Mouse (Mus musculus) spleen, adult 12 weeks (tissue): Measurements from ENCODE around the gene Nrxn1.
"Not testable (repeated sequence)": the region's sequence is repeated elsewhere in the genome, so short reads cannot be mapped to it uniquely, and the experiment has no call there.

Experiments used
- DNase-seq: peaks from one replicate; pipeline ENCODE4 v3.0.0; 2022; ENCODE audit warnings: low spot score

The Nrxn1 gene

DNA sequence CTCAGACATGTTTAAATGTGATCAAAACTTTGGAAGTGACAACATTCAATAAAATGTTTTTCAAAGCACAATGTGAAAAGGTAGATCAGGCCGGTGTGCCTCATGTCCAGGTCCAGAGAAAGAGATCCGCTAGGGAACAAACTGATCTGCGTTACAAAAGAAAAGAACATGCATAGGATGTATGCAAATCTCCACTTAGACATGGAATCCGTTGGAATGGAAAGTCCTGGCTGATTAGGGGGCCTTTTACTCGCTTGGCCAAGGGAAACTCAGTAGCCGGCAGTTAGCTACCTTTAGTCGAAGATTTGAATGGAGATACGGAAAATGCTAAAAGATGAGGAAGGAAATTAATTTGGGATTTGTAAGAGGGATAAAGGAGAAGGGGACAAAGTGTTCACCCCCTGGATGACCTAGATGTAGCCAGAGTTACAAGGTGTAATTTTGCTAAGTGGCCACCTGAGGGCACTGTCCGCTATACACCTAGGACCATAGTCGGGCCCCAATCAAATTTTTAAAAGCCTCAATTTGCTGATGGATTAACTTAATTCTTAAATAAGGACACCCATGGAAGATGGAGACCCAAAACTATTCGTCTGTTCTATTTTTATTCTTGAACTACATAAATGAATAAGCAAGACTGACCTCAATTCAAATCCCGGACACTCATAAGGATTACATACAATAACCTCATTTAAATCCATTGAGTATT is 508.9 kb downstream of the Nrxn1 start:
- no peak for DNase-seq

DNA sequence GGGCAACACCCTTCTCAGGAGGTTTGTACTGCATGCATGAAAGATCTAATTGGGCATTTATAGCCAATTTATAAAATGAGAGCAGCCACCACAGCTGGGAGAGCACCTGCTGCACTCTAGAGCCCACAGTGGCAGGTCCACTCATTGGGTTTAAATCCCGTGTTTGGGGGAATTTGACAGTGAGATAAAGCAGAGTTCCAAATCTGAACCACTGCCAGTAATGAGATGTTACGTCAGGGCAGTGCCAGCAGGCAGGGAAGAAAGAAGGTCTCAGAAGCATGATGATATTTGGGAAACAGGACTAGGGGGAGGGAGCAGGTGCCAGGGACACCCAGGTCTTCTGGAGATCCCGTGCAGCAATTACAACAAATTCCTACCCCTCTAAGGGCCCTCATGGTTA is 509.7 kb downstream of the Nrxn1 start:
- DNase-seq: no peak

DNA sequence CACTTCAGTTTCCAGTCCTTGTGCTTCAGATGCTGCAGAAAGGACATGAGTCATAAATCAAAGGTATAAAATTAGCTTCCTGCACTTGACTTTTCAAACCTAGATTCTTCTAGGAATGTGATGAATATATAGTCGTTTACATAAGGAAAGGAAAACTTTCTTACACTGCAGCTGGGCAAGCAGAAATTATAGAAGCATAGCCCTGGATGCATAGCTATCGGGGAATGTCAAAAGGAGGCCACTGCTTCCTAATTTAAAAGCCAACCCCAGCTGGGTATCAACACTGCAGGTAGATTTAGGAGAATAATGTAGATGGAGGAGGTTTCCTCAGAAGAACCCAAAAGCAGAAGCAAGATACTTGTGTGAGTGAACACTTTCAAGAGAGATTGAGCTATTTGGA is 523.0 kb downstream of the Nrxn1 start:
- no peak for DNase-seq

DNA sequence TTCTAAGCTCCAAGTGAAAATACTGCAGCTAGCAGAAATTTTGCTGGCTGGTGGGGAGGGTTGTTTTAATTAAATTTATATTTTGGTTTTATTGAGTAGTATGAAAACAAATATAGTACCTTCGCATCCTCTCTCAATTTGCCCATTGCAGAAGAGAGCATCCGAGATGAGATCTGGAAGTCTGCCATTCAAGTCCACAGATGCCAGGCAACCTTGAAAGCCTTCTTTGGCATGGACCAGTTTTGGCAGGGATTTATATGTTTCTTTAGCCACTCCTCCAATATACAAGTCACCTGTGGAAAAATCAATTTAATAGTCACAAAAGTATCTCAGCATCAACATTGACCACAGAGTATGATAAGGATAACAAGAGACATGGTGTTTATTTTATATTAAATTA is 527.7 kb downstream of the Nrxn1 start:
- no peak for DNase-seq

DNA sequence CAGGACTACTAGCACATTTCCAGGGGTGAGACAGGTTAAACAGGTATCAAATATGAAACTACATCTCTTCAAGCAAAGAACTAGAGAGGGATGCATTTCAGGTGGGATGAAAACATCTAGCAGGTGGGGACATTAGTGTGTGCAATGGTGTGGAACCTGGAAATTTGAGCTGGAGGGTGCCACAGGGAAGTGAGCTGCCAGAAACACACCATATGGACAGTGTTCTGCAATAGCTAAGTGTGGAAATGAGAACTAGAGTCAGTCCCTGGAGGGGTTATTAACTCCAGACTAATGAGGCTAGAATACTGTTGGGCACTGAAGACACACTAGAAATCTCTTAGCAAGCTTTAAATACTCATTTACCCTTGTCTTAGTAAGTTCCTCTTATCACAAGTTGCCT is 536.5 kb downstream of the Nrxn1 start:
- no peak for DNase-seq

DNA sequence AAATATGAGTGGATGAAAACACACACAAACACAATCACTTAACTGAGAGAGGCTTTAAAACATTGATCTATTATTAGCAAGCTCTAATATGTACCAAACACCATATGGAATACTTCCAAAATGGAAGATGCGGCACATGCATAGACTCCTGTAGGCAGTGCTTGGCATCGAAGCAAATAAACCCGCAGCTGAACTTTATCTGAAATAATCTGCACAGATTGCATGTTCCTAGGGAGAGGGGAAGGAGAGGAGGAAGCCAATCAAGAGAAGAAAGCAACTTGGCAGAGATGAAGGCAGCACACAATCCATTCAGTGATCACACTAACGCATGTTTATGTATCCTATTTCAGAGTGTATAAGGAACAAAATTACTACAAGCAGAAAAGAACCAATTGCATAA is 542.5 kb downstream of the Nrxn1 start:
- no peak for DNase-seq

DNA sequence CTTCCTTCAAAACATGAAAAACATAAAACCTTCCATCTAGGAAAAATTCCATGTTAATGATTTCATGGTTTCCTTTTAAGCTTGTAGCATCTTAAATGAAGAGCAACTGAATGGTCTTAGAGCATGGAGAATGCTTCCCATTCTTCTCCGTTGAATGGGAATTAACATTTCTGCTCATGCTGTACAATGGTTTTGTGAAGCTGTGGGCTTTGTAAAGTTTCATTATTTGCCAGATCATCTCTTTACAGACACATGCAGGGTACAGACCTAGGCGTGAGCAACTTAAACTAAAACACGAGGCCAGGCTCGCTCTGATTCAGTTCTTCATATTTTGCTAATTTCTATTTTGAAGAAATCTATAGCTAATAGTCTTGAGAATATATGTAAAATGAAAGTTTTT is 546.1 kb downstream of the Nrxn1 start:
- DNase-seq: no peak

DNA sequence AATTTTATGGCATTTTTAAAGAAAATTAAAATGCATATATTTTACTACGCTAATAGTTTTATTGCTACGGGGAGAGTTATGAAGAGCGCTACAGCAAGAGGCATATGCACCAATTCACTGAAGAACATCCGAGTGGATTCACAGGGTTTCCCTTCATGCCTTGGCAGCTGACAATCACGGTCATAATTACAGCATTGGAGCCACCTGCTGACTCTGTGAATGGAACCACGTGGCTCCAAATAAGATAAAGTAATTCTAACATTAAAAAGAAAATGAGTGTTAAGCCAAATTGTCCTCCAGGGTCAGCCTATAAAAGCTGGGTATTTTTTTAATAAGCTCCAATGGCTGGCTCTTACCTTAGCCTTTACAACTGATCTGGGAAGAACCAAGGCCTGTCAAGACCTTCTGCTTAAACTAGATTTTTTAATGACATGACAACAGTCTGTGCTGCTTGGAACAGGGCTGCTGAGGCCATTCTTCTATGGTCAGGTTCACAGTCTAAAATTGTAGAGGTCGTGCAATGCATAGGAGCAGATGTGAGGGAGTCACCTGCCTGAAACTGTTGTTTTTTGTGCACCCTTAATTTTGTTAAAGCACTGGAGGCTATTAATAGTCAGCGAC is 548.1 kb downstream of the Nrxn1 start:
- DNase-seq: no peak

DNA sequence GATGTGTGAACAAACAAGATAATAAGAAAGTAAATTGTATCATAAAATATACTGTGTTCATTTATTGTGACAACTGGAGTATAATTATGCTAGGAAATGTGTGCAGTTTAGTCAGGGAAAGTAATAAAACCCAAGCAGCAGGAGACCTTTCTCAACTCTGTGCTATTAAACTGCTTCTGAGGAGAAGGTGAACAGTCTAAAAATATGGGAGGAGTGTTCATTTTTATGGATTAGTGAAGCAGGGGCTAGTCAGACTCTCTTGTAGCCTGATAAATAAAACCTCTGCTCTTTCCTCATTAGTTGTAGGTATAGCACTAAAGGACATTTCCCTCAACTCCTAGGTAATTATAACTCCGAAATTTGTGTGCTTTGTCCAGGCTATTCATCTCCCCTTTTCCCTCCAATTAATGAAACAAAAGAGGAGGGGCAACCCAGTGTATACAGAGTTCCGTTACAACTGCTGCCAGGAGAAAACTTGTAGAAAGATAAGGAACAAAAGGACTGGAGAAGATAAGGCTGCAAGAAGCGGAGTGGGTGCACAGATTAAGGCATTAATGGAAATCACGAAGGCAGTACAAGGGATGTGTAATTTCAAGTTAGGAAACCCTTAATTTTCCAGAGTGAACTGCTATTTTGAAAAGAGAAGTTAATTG is 548.8 kb downstream of the Nrxn1 start:
- no peak for DNase-seq

DNA sequence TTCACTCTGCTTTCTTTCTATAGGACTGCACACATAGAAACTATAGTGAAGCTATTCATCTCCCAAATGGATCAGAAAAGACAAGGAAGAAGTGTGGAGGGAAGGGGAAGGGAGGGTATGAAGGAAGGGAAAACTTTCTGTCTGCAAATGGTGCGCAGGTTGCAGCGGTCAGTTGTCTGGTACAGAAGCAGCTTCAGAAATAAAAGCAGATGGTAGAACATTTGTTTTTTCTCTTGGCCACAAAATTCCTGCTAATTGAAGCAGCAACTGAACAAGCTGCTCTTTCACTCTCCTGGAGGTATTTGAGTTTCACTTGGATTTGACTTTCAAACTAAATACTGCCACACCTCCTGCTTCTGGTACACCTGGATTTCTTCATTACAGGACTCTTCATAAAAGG is 561.4 kb downstream of the Nrxn1 start:
- DNase-seq: no peak

DNA sequence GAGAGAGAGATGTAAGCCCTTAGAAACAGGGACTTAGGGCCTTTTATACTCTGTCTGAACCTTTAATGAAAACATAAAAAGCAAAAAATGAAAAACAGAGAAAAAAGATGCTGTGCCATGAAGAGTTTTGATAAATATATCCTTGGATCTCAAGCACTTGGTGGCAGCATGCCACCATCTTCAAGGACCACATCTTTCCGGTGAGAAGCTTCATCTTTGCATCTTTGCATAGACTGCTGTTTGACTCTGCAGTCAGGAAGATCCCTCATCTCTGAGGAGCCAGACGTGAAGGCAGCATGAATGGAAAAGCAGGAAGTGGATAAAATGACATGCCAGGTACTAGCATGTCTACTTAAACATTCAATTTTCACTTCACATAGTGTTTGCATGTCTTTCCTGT is 586.8 kb downstream of the Nrxn1 start:
- DNase-seq: no peak

DNA sequence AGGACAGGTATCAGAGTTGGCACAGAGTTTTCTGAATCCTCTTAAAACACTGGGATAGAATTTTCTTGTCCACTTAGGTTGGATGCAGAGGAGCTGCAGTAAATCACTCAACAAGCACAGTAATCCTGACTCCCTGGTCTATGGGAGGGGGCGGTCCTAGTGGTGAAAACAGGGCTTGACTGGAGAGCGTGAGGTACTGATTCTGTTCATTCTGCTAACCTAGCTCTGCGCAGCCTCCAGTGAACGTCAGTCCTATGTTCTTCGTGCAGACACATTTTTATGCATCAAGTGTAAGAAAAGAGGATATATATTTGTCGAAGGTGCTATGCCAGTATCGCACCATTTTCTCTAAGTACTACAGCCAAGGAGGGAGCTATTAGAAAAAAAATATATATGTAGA is 588.9 kb downstream of the Nrxn1 start:
- not testable (repeated sequence) for DNase-seq

DNA sequence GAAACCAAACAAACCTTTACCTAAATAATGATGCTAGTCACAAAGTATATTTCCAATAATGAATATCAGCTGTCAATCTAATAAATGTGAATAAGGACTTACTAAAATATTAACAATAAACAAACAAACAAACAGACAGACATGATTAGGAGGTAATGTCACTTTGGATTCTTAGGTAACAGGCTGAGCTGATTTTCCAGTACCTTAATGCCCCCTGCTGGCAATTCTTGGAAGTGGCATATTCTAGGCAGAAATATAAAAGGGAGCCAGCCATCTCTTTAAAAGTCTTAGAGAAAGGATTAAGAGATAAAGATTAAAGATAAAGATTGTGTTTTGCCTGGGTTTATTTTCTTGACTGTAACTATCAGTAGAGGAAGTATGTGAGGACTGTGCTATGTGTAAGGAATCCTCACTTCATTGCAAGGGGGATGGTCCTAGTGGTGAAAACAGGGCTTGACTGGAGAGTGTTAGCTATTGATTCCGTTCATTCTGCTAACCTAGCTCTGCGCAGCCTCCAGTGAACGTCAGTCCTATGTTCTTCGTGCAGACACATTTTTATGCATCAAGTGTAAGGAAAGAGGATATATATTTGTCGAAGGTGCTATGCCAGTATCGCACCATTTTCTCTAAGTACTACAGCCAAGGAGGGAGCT is 591.7 kb downstream of the Nrxn1 start:
- no peak for DNase-seq

DNA sequence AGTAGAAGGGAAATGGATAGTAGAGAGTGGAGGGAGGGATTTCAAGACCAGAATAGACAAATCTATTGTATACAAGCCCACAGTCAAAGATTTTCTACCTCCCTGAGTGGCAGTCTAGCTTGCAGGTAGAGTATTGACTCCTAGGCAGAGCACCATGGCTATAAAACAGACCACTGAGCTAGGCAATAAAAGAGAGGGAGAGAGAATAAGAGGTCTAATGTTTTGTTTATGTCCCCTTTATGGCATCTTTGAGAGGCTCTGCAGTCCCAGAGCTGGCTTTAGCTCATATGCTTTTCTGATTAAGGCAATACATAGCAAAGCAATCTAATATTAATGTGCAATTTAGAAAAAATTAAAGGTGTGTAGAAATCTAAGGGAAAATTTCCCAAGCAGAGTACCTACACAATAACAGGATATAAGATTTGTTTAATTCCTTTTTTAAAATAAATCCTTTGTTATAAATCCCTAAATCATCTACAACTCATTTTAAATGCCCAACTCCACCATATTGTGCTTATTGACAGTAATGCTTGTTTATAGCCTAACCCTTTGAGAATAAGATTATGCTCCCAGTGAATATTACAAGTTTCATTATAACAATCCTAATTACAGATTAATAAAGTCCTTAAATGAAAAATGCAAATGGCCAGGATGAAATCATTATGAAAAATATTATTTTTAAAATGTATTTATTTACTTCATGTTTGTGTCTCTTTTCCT is 613.2 kb downstream of the Nrxn1 start:
- DNase-seq: no peak

DNA sequence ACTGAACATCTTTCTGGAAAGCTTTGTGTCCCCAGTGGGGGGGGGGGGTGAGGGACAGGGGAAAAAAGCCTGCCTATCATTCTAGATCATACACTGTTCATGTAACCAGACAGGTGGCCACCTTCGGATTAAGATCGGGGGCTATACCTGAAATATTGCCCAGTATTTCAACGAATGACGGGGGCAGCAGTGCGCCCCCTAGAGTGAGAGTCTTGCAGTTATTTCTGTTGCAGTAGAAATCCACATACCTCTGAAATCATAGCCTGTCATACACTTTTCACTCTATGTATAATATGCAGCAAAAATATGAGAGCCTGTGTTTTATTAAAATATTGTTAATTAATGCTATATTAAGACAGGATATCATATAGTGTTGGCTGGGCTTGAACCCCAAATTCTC is 636.1 kb downstream of the Nrxn1 start:
- no peak for DNase-seq

DNA sequence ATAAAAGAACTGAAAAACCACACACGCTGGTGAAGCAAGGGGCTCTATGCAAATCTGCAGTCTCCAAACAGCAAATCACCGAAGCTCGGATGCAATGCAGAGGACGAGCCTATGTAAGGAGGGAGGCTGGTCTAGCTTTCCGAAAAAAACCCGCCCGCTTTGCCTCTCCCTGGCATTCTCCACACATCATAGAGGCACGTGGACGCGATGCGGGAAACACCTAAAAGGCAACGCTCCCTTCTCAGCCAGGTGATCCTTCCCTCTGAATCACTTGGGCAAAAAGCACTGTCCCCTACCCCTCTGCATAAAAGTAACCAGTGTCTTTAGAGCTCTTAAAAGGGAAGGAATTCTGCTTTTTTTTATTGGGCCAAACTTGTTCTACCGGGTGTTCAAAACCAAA is 637.0 kb downstream of the Nrxn1 start:
- DNase-seq: no peak

DNA sequence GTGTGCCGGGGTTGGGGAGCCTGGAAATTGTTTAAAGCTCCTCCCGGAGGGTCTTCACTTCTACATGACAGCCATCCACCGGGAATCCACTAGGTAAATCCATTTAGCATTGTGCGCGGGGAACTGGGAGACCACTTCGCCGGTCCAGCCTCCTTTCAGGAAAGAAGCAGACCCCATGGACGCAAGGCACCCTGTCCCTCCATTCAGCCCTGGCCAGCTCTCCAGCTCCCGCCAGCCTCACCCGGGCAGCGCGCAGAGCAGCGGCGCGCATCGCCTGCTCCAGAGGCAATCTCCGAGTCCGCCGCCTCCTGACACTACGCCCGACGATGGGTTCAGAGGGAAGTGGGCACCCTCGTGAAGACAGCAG is 637.5 kb downstream of the Nrxn1 start:
- DNase-seq: no peak

DNA sequence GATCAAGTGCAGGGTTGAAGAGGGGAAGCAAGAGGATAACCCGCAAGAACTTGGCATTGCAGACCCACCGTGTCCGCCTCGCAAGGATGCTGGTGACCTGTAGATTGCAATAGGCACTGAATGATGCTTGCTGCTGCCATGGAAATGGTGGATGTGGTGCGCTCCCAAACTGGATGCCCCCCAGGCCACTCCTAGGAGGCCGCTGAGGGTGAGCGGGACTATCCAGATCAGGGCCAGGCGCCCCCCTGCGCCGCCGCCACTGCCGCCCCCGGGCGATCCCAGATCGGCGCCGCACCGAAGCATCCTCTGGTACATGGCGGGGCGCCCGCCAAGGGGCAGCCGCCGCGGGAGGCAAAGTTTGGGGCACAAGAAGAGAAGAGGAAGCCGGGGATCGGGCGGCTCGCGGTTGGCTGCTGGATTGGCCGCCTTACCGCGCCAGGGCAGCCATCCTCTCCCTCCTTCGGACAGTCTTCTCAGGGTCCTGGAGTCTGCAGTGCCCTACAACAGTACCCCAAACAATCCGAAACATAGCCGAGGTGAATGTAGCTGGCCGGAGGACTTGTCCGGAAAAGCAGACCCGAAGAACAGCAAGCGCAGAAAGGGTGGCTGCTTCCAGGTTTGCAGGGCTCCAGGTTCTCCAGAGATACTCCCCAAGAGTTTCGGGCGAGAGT is 638.0 kb downstream of the Nrxn1 start:
- no peak for DNase-seq

DNA sequence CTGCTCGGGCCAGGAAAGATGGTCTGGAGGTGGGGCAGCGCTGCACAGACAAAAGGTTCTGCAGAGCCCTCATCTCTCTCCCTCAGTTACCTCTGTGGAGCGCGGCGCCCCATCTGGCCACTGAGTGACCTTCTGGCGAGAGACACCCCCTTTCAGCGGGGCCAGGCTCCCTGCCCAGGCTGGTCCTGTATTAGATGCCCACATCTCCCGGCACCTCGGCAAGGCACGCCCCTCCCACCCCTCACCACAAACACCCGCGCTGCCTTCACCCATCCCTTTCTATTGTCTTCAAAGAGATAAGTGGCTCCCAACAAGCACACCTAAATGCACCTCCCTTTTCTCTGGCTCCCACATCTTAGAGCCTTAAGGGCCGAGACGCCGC is 638.5 kb downstream of the Nrxn1 start:
- no peak for DNase-seq

DNA sequence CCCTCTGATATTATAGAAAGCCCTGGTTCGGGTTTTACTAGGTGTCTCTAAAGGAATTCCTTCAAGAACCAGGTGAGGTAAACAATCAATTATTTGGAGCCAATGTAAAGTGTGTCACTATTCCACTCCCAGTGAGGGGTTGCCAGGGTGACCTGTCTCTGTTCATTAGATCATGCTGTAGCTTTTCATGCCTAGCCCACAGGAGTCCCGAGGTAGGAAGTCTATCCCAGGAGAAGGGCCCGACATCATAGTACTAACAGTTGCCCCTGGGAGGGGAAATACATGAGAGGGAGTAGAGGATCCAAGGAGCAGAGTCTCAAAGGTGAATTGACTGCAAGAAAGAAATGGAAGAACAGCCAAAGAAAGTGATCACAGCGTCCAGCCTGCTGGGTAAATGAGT is 639.6 kb downstream of the Nrxn1 start:
- DNase-seq: no peak

DNA sequence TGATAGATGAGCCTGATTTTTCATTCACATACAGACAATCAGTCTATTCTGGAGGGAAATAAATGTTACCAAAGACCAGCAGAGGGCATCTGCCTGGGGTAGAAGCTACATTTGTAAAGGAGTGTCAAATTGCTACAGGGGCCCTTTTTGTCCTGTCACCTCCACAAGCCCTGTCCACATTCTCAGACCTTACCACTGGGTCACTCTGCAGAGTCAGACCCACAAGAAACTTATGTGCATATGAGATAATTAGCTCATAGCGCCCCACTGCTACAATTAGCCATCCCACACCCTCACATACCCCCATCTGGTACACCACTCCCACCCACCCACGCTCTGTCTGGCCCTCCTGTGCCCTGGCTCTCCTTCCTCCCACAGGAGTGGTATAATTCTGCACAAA is 640.1 kb downstream of the Nrxn1 start:
- no peak for DNase-seq

DNA sequence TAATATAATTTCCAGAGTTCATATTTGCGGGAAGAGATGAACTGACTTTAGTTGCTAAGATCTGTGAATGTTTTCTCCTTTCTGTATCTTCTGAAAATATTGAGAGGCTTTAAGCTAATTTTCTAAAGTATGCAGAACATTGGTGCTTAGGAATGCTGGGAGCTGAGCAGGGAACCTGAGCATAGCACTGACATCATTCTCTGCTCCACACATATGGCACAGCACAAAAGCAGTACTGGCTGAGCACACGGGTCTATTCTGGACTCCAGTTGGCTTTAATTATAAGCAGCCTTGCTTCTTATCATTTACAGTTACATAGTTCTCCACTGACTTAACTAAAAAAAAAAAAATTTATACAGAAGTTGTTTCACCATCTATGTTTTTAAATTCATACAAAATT is 641.5 kb downstream of the Nrxn1 start:
- DNase-seq: no peak
